Mouse (Mus musculus): ENCODE data around the gene Gm42742.
A peak's percentile ranks its signal among the peaks of the same experiment; 100 is the strongest.

DNA sequence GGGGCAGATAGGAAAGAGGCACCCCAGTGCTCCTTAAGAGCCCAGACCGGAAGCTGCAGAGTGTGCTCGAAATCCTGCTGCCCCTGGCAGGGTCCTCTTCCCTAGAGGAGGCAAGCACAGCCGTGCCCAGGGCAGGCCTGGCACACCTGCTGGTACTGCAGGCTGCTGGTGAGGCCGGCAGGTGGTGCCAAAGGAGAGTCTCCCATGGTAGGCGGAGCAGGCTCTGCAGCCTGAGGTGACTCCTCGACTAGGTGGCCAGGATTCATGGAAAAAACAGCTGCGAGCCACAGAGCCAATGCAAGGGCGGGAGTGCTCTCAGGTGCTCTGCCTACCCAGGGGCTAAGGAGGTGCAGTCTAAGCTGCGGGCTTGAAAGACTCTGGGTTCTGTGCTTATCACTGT is 34.6 kb downstream of the Gm42742 start:
- TF ChIP-seq CTCF (IDR thresholded peaks at IDR 0.05; ENCODE audit: borderline replicate concordance, control insufficient read depth, extremely low read depth, insufficient read depth, low read length, poor library complexity): peak; percentile 83; the same call in 1 of the 2 replicates
- no peak for TF ChIP-seq POLR2A (IDR thresholded peaks at IDR 0.05; ENCODE audit: control insufficient read depth, extremely low read depth, insufficient read depth, low read length, poor library complexity)

All from thymus, adult 2 months (tissue).